Mouse (Mus musculus) hindbrain, embryonic 11.5 days (tissue): Measurements from ENCODE around the gene Dazap1. TPM values are rescaled to one million over a fixed set of nuclear protein-coding genes. Genes with fewer than 3 reads are reported as not detected.

Source experiments
- ATAC-seq: fragments of 200-750 bp; cut with Nextera tagmentation; 2 replicates; pipeline ENCODE4 v1.8.0; 2017; ENCODE audit warnings: mild to moderate bottlenecking, moderate TSS enrichment, moderate library complexity; ENCODE audit not compliant: low FRiP score
- DNase-seq: peaks from one replicate; pipeline ENCODE4 v3.0.0-alpha.2; 2015; ENCODE audit warnings: low spot score
- H3K27ac ChIP-seq: fragments of 300-500 bp; sonication (generic); 2 replicates; pipeline ENCODE4 v1.5.1; 2014; ENCODE audit warnings: mild to moderate bottlenecking, low read depth, low read length
- H3K27me3 ChIP-seq: fragments of 300-500 bp; sonication (generic); 2 replicates; pipeline ENCODE4 v1.6.1; 2014; ENCODE audit warnings: mild to moderate bottlenecking, low read length, moderate library complexity, mixed read lengths; ENCODE audit not compliant: control insufficient read depth, insufficient read depth
- H3K36me3 ChIP-seq: fragments of 300-500 bp; sonication (generic); 2 replicates; pipeline ENCODE4 v1.6.1; 2014; ENCODE audit warnings: mild to moderate bottlenecking, low read length, moderate library complexity, mixed read lengths; ENCODE audit not compliant: control insufficient read depth, insufficient read depth
- H3K4me1 ChIP-seq: fragments of 300-500 bp; sonication (generic); replicated peaks from 2 replicates; pipeline ENCODE4 v1.6.1; 2014; ENCODE audit warnings: low read length, mixed read lengths; ENCODE audit not compliant: control insufficient read depth, insufficient read depth
- H3K4me2 ChIP-seq: fragments of 300-500 bp; sonication (generic); replicated peaks from 2 replicates; pipeline ENCODE4 v1.6.1; 2014; ENCODE audit warnings: mild to moderate bottlenecking, low read depth, low read length
- H3K4me3 ChIP-seq: fragments of 300-500 bp; sonication (generic); 2 replicates; pipeline ENCODE4 v1.5.1; 2014; ENCODE audit warnings: low read depth, low read length
- H3K9ac ChIP-seq: fragments of 300-500 bp; sonication (generic); 2 replicates; pipeline ENCODE4 v1.6.1; 2014; ENCODE audit warnings: low read depth, low read length
- H3K9me3 ChIP-seq: fragments of 300-500 bp; sonication (generic); 2 replicates; pipeline ENCODE4 v1.6.1; 2016; ENCODE audit warnings: low read length; ENCODE audit not compliant: control insufficient read depth
- WGBS: fragments of 180-500 bp; shearing (Covaris S2); extraction: QIAGEN DNeasy Blood & Tissue Kit; methylation state at CpG from one replicate; pipeline ENCODE4 v1.1.7; 2014; 5-methylcytosine and 5-hydroxymethylcytosine counted together
- polyA plus RNA-seq: library from polyadenylated mRNA; unstranded; fragments of >200 nt; fragmentation: Nextera tagmentation; extraction: Ambion mirVana; gene quantifications from 2 replicates; pipeline ENCODE4 v1.2.1, GENCODE M21; 2014

Dazap1 gene
- polyA plus RNA-seq, 1 experiment from 2014 or later = 46.8 TPM

DNA sequence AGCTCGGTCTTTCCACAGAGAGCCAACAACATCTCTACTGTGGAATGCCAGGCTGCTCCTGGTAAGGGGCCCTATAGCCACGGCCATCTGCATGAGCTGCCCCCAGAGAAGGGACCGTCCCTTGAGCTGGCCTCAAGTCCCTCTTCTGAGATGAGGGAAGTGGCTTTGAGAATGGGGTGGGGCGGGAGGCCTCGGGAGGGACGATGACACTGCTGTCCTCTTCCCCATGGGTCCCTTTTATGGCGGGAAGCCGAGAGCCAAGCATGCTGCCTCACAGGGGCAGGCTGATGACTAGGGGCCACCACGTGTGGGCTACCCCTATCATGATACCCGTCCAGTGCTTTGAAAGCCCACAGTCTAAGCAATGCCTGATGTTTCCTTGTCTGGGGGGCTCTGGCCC, 55.7 kb downstream of the Dazap1 start:
- H3K27me3 ChIP-seq = peaks cover 23% of the 10 kb centered on the region
- no peak overlapping the region for H3K4me3 ChIP-seq
- WGBS = 62% methylated on average over 10 of the region's 10 CpGs
- H3K27ac ChIP-seq = no peak overlapping the region
- peaks cover 12% of the 10 kb centered on the region; the same call in 1 of the 2 replicates for H3K36me3 ChIP-seq
- no peak overlapping the region for H3K4me2 ChIP-seq
- ATAC-seq (no peak), DNase-seq (no peak)
- no peaks in the 10 kb centered on the region for H3K9me3 ChIP-seq
- no peak overlapping the region for H3K9ac ChIP-seq
- peaks cover 6% of the 10 kb centered on the region; the same call in 1 of the 2 replicates for H3K4me1 ChIP-seq

DNA sequence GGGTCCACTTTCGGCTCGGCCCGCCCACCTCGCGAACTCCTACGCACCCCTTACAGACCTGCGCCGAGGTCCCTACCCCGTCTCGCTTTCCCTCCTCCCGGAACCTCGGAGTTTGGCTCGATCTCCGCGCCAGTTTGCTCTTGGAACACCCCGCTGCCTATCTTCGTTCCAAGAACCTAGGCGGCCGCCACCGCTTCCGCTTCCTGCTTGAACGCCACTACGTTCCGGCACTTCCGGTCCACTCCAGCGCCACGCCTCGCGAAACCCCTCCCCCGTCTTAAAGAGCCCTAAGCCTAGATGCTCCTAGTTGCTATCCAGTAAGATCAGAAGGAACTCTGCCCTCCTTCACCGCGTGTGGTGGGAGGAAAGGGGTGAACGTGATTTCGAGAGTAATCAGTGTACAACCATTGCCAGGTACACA, 59.1 kb downstream of the Dazap1 start, which contains the start of gene 2310011J03Rik:
2310011J03Rik (minus strand) TSS at position 198 of the 421 bp plus-strand sequence.
- Histone ChIP-seq H3K9ac (peak within 1 kb of the TSS; percentile 70), H3K4me1 (peaks cover 12% of the 10 kb centered on the region; the same call in 1 of the 2 replicates), H3K36me3 (0 out of 2 replicates have a peak, but pooled peaks cover 2% of the 10 kb centered on the region), H3K27ac (no peak within 1 kb of the TSS), H3K9me3 (no peaks in the 10 kb centered on the region), H3K27me3 (peaks cover 5% of the 10 kb centered on the region; the same call in 1 of the 2 replicates), H3K4me3 (peak within 1 kb of the TSS; percentile 77), H3K4me2 (peak within 1 kb of the TSS; percentile 73)
- ATAC-seq (peak; percentile 46; the same call in 1 of the 2 replicates), DNase-seq (peak; percentile 94)
- WGBS = 2% methylated on average over 33 of the region's 34 CpGs

DNA sequence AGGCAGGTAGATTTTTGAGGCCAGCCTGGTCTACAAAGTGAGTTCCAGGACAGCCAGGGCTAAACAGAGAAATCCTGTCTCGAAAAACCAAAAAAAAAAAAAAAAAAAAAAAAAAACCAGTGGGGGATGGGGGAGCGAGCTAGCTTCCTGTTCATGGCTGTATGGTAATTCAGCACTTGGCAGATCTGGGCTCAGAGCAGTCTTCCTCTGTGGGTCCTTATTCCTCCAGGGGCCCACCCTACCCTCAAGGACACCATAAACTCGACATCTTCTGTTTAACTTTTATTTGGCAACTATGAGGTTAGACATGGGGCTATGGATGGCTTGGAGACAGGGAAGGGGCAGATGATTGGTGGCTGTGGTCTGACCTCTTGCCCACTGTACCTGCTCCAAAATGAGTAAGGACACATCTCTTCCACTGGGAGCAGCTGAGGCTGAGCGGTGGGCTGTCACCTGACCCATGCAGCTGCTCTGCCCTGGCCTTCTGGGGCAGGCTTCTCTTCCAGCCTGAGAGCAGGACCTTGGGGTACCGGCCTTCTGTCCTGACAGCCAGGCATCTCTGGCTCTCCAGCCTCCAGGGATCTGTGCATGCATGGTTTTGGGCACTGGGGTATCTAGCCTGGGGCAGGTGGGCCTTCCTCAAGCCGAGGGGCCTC, 59.9 kb downstream of the Dazap1 start:
- Histone ChIP-seq H3K27ac (no peak overlapping the region), H3K36me3 (0 out of 2 replicates have a peak, but pooled peaks cover 1% of the 10 kb centered on the region), H3K4me2 (no peak overlapping the region), H3K4me3 (no peak overlapping the region), H3K27me3 (peaks cover 2% of the 10 kb centered on the region; the same call in 1 of the 2 replicates), H3K4me1 (0 out of 2 replicates have a peak, but pooled peaks cover 7% of the 10 kb centered on the region), H3K9ac (no peak overlapping the region), H3K9me3 (no peaks in the 10 kb centered on the region)
- WGBS = 73% methylated on average over 6 of the region's 6 CpGs
- ATAC-seq (no peak), DNase-seq (no peak)

DNA sequence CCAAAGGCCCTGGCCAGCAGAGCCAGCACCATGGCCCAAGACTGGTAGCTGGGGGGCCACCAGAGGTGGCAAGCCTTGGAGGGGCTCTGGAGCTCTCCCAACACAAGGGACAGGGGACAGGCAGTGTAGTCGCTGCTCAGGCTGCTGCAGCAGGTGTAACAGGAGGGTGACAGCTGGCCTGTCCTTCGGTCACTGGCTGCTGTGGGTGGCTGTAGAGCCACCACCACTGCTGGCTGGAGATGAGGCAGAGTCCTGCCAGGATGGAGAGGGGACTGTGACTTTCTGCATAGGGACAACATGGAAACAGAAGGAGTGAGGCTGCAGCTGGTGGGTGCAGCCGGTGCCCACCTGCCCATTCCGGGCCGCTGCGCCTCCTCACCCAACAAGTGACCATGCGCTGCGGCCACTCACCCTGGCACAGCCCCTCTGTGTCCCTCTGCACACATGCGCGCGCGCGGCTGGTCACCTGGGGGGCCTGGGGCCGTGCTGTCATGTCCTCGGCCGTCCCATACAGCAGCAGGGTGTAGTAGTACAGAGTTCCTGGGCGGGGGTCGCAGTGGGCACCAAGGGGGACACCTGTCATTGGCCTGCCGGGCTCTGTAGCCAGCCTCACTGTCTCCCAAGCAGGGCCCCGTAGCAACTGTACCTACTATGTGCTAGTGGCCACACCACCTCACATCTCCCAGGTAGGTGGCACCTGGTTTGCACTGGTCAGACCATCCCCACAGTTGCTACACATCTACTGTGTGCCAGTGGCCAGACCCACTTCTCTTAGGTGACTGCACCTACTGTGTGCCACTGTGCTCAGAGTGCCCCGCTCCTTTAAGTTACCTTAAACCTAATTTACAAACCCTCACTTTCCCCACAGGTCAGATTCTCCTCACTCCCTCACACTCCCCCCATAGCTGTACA, 60.6 kb downstream of the Dazap1 start:
- Histone ChIP-seq H3K36me3 (no peaks in the 10 kb centered on the region), H3K4me2 (no peak overlapping the region), H3K27ac (no peak overlapping the region), H3K4me1 (0 out of 2 replicates have a peak, but pooled peaks cover 7% of the 10 kb centered on the region), H3K9ac (no peak overlapping the region), H3K9me3 (no peaks in the 10 kb centered on the region), H3K27me3 (peaks cover 2% of the 10 kb centered on the region; the same call in 1 of the 2 replicates), H3K4me3 (no peak overlapping the region)
- 86% methylated on average over 21 of the region's 21 CpGs for WGBS
- DNase-seq = no peak
- no peak for ATAC-seq

DNA sequence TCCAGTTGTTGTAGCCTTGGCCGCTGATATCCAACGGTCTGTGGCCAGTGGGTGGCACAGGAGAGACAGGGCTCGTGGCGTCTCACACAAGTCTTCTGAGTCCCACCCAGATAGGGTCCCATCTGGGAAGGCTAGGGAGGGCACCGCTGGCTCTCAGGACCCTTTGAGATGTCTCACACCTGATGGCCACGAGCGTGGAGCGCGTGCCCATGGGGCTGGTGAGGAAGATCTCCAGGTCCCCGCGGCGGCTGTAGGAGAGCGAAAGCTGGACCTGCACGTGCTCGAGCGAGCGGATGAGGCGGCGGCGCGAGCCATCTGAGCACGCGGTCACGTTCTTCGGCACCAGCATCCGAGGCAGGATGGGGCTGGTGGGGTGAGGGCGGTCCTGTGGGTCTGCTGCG, 61.5 kb downstream of the Dazap1 start:
- no peaks in the 10 kb centered on the region for H3K9me3 ChIP-seq
- peaks cover 2% of the 10 kb centered on the region; the same call in 1 of the 2 replicates for H3K27me3 ChIP-seq
- 0 out of 2 replicates have a peak, but pooled peaks cover 7% of the 10 kb centered on the region for H3K4me1 ChIP-seq
- WGBS = 10% methylated on average over 28 of the region's 28 CpGs
- peak overlapping the region; percentile 47 for H3K4me3 ChIP-seq
- H3K36me3 ChIP-seq = no peaks in the 10 kb centered on the region
- DNase-seq = no peak
- peak overlapping the region; percentile 97 for H3K4me2 ChIP-seq
- peak overlapping the region; percentile 57; the same call in 1 of the 2 replicates for H3K9ac ChIP-seq
- H3K27ac ChIP-seq = no peak overlapping the region
- no peak; the same call in 1 of the 2 replicates for ATAC-seq

DNA sequence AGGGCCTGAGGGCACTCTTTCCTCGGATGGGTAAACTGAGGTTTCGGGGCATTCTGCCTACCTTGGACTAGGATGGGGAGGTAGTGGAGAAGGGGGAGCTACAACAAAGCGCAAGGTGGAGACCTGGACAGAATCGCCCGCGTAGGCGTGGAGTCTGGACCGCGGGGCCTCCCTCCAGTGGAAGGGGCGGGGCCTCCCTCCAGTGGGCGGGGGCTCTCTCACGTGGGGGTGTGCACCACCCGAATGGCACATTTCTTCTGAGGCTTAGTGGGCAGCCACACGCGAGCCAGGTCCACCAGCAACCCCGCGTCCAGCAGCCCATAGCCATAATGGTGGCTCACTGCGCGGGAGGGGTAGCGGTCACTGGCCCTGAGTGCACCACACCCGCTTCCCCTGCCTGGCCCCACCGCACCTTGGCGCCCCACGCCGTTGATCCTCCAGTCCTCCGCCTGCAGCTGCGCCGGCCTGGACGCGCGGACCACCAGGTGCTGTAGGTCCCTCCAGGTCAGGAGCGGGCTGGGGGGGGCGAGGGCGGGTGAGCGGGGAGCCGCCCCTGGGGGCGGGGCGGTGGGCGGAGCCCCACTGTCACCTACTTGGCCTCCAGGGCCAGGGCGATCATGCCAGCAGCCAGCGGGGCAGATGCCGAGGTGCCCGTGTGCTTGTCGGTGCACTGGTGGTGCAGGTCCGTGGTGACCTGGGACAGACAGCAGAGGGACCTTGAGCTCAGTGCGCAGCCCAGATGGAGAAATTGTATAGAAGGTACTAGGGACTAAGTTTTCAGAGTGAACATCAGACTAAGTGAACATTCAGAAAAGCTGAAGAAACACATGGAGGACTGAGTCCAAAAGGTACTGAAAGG, 62.2 kb downstream of the Dazap1 start:
- DNase-seq (peak; percentile 52), ATAC-seq (peak; percentile 15; the same call in 1 of the 2 replicates)
- 0 out of 2 replicates have a peak, but pooled peaks cover 7% of the 10 kb centered on the region for H3K4me1 ChIP-seq
- H3K9ac ChIP-seq = peak overlapping the region; percentile 57
- H3K4me3 ChIP-seq = peak overlapping the region; percentile 47
- H3K36me3 ChIP-seq = no peaks in the 10 kb centered on the region
- WGBS = 2% methylated on average over 44 of the region's 46 CpGs
- H3K4me2 ChIP-seq = peak overlapping the region; percentile 97
- no peaks in the 10 kb centered on the region for H3K9me3 ChIP-seq
- H3K27ac ChIP-seq = no peak overlapping the region
- H3K27me3 ChIP-seq = peaks cover 2% of the 10 kb centered on the region; the same call in 1 of the 2 replicates

DNA sequence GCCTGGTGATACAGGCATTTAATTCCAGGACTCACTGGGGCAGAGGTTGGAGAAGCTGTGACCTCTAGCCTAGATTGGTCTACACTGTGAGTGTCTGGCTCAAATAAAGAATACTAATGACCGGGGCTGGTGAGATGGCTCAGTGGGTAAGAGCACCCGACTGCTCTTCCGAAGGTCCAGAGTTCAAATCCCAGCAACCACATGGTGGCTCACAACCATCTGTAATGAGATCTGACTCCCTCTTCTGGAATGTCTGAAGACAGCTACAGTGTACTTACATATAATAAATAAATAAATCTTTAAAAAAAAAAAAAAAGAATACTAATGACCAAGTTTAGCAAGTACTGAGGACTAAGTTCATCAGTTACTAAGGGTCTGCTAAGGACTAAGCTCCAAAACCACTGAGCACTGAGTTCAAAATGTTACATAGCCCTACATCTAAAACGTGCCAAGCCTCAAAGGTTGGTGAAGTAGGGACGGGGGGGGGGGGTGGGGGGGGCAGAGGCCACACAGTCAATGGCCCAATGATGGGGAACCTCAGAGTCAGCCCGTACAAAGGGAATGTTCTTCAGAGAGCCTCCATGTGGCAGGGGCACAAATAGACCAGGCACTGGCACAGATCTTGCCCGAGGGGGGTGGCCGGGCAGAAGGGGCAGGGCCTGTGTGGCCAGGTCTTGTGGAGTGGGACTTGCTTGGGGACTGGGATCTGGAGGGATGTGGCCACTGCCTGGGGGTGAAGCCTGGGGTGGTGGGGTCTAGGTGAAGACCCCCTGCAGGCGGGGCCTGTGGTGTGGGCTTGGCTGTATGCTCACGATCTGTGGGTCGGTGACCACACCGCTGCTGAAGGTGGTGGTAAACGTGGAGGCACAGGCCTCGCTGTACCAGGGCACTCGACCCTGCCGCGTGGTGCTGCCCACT, 63.1 kb downstream of the Dazap1 start:
- Histone ChIP-seq H3K4me2 (no peak overlapping the region; the same call in 1 of the 2 replicates), H3K27me3 (peaks cover 2% of the 10 kb centered on the region; the same call in 1 of the 2 replicates)

More for the DNA sequence above, 63.1 kb downstream of the Dazap1 start:
- Histone ChIP-seq H3K4me3 (no peak overlapping the region), H3K4me1 (0 out of 2 replicates have a peak, but pooled peaks cover 9% of the 10 kb centered on the region), H3K27ac (no peak overlapping the region), H3K9me3 (no peaks in the 10 kb centered on the region), H3K9ac (no peak overlapping the region), H3K36me3 (no peaks in the 10 kb centered on the region)
- ATAC-seq (no peak), DNase-seq (no peak)
- 76% methylated on average over 17 of the region's 17 CpGs for WGBS
